Mouse (Mus musculus): Measurements from ENCODE around the gene Atn1. TPM values are rescaled to one million over a fixed set of nuclear protein-coding genes. Genes with fewer than 3 reads are reported as not detected.

Atn1 gene
- total and polyA plus RNA-seq, 2 experiments from 2014 or later = 21.3 to 23.7 TPM

- Histone ChIP-seq H3K4me3 (ENCODE audit: low read length) (no peak overlapping the region), H3K27me3 (ENCODE audit: insufficient read depth, low read length) (no peaks in the 10 kb centered on the region), H3K4me2 (ENCODE audit: low read depth, low read length) (no peak overlapping the region), H3K36me3 (ENCODE audit: insufficient read depth, low read length) (no peaks in the 10 kb centered on the region), H3K27ac (no peak overlapping the region), H3K9ac (replicated peaks; ENCODE audit: low read length) (no peak overlapping the region), H3K9me3 (ENCODE audit: low read length) (no peaks in the 10 kb centered on the region), H3K4me1 (ENCODE audit: insufficient read depth, low read length) (peaks cover 5% of the 10 kb centered on the region)
- ATAC-seq (no peak), DNase-seq (ENCODE audit: low spot score) (no peak)
- 89% methylated on average over 11 of the region's 11 CpGs for WGBS
- TF ChIP-seq CTCF (IDR thresholded peaks at IDR 0.05; ENCODE audit: low read depth) = no peak
Observed at GRCm38 (mm10) chr6:124737040-124737439, 19.3 kb downstream of the Atn1 start.

- ATAC-seq = no peak
- Histone ChIP-seq H3K27ac (no peak overlapping the region), H3K9me3 (ENCODE audit: low read length) (no peaks in the 10 kb centered on the region), H3K36me3 (ENCODE audit: insufficient read depth, low read length) (no peaks in the 10 kb centered on the region), H3K4me3 (ENCODE audit: low read length) (no peak overlapping the region), H3K27me3 (ENCODE audit: insufficient read depth, low read length) (no peaks in the 10 kb centered on the region), H3K4me1 (ENCODE audit: insufficient read depth, low read length) (no peaks in the 10 kb centered on the region; the same call in none of the 2 replicates), H3K9ac (replicated peaks; ENCODE audit: low read length) (no peak overlapping the region), H3K4me2 (ENCODE audit: low read depth, low read length) (no peak overlapping the region)
- no peak for TF ChIP-seq CTCF (IDR thresholded peaks at IDR 0.05; ENCODE audit: low read depth)
- WGBS = 92% methylated on average over 3 of the region's 3 CpGs
- no peak for DNase-seq (ENCODE audit: low spot score)
Observed at GRCm38 (mm10) chr6:124734417-124734816, 21.9 kb downstream of the Atn1 start.

- DNase-seq (ENCODE audit: low spot score) = no peak
- no peak for ATAC-seq
- Histone ChIP-seq H3K27me3 (ENCODE audit: insufficient read depth, low read length) (no peaks in the 10 kb centered on the region), H3K4me3 (ENCODE audit: low read length) (no peak overlapping the region), H3K4me1 (ENCODE audit: insufficient read depth, low read length) (no peaks in the 10 kb centered on the region), H3K36me3 (ENCODE audit: insufficient read depth, low read length) (no peaks in the 10 kb centered on the region), H3K9ac (replicated peaks; ENCODE audit: low read length) (no peak overlapping the region), H3K27ac (no peak overlapping the region), H3K9me3 (ENCODE audit: low read length) (no peaks in the 10 kb centered on the region), H3K4me2 (ENCODE audit: low read depth, low read length) (no peak overlapping the region)
- TF ChIP-seq CTCF (IDR thresholded peaks at IDR 0.05; ENCODE audit: low read depth) = no peak
- 52% methylated on average over 19 of the region's 19 CpGs for WGBS
Observed at GRCm38 (mm10) chr6:124732476-124733370, 23.6 kb downstream of the Atn1 start.

DNA sequence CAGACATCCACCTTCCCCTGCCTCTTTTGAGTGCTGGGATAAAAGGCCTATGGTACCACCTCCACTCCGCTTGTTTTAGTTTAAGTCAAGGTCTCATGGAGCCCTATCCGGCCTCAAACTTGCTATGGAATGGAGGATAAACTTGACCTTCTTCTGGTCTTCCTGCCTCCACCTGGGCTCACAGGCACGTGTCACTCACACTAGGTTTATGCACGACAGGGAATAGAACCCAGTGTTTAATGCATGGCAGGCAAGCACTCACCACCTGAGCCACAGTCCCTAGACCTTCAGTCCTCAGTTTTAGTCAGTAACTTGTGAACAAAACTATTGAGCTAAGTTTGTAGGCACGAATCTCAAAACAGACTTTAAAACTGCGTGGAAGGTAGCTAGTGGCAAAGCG, 25.3 kb downstream of the Atn1 start:
- no peak overlapping the region for H3K9ac ChIP-seq (replicated peaks; ENCODE audit: low read length)
- no peak overlapping the region for H3K4me2 ChIP-seq (ENCODE audit: low read depth, low read length)
- no peaks in the 10 kb centered on the region for H3K36me3 ChIP-seq (ENCODE audit: insufficient read depth, low read length)
- H3K27me3 ChIP-seq (ENCODE audit: insufficient read depth, low read length) = no peaks in the 10 kb centered on the region
- H3K4me3 ChIP-seq (ENCODE audit: low read length) = no peak overlapping the region
- H3K9me3 ChIP-seq (ENCODE audit: low read length) = no peaks in the 10 kb centered on the region
- ATAC-seq (no peak), DNase-seq (ENCODE audit: low spot score) (no peak)
- 89% methylated on average over 7 of the region's 7 CpGs for WGBS
- TF ChIP-seq CTCF (IDR thresholded peaks at IDR 0.05; ENCODE audit: low read depth) = no peak
- no peak overlapping the region for H3K27ac ChIP-seq
- no peaks in the 10 kb centered on the region for H3K4me1 ChIP-seq (ENCODE audit: insufficient read depth, low read length)

DNA sequence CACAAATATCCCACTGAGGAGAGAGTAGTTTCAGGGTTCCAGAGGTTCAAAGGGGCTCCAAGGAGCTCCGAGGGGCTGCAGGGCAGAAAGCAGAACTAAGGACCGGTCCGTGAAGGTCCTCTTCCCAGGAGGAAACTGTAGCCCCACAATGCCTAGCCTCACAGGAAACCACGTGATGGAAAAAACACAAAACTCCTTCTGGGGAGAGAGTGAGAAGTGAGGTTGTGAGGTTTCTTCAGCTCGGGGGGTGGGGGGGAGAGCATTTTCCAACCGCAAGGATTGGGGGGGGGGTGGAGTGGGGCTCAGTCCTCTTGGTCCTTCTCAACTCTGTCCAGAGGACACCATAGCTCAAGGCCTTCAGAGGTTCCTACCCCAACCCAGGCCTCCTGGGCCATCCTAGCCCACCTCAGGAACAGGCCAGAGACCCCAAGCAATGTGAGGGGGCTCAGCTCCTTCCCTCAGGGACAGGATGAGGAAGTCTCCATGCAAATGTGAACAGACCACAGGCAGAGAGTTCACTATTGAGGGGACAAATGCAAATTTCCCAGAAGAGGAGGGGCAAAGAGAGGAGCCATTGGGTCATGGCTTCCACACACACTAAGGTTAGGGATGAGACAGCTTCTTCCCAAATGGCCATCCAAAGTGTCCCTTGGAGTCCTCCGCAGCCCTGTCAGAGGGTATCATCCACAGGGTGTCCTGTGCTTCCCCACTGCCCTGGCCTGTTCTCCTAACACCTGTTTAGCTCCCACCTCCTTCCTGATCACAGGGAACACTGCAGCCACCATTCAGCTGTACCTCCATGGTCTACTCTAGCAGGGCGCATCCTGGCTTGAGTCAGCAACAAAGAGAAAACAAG, 26.2 kb downstream of the Atn1 start:
- 90% methylated on average over 8 of the region's 8 CpGs for WGBS
- no peaks in the 10 kb centered on the region for H3K9me3 ChIP-seq (ENCODE audit: low read length)
- no peak overlapping the region for H3K27ac ChIP-seq
- no peak overlapping the region for H3K9ac ChIP-seq (replicated peaks; ENCODE audit: low read length)
- no peak overlapping the region for H3K4me3 ChIP-seq (ENCODE audit: low read length)
- no peak for TF ChIP-seq CTCF (IDR thresholded peaks at IDR 0.05; ENCODE audit: low read depth)
- no peak for ATAC-seq
- H3K4me2 ChIP-seq (ENCODE audit: low read depth, low read length) = no peak overlapping the region
- no peaks in the 10 kb centered on the region for H3K4me1 ChIP-seq (ENCODE audit: insufficient read depth, low read length)
- no peak for DNase-seq (ENCODE audit: low spot score)
- no peaks in the 10 kb centered on the region for H3K27me3 ChIP-seq (ENCODE audit: insufficient read depth, low read length)
- no peaks in the 10 kb centered on the region for H3K36me3 ChIP-seq (ENCODE audit: insufficient read depth, low read length)

DNA sequence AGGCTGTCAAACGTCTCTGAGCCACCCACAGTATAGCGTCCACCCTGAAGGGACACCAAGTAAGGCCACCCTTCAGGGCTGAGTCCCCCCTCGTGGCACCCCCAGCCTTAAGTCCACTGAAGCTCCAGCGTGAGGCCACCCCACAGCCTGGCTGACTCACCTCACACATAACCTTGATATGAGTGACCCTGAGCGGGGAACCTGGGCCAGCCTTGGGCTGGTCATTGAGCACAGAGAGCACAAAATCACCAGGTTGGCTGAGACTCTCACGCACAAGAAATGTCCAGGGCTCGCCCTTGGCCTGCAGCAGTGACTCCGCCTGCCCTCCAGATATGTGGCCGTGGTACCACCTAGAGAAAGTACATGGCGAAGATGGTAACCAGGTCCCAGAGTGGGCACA, 27.7 kb downstream of the Atn1 start:
- Histone ChIP-seq H3K4me2 (ENCODE audit: low read depth, low read length) (no peak overlapping the region), H3K4me3 (ENCODE audit: low read length) (no peak overlapping the region), H3K9ac (replicated peaks; ENCODE audit: low read length) (no peak overlapping the region), H3K27me3 (ENCODE audit: insufficient read depth, low read length) (no peaks in the 10 kb centered on the region), H3K36me3 (ENCODE audit: insufficient read depth, low read length) (no peaks in the 10 kb centered on the region), H3K9me3 (ENCODE audit: low read length) (no peaks in the 10 kb centered on the region), H3K4me1 (ENCODE audit: insufficient read depth, low read length) (no peaks in the 10 kb centered on the region), H3K27ac (no peak overlapping the region)
- TF ChIP-seq CTCF (IDR thresholded peaks at IDR 0.05; ENCODE audit: low read depth) = no peak
- DNase-seq (ENCODE audit: low spot score) = no peak
- ATAC-seq = no peak
- WGBS = 89% methylated on average over 10 of the region's 10 CpGs

Measured in hindbrain, postnatal 0 days (tissue).